Mouse (Mus musculus) cerebellum, postnatal 4 days (tissue): ENCODE measurements around the gene Nhlrc1.

Experiments
- DNase-seq, 2 experiments: peaks; one replicate each; pipeline ENCODE4 v3.0.0; 2022; ENCODE audit warnings: low spot score in 2 of 2, mixed read lengths in 1 of 2

The Nhlrc1 gene

DNA sequence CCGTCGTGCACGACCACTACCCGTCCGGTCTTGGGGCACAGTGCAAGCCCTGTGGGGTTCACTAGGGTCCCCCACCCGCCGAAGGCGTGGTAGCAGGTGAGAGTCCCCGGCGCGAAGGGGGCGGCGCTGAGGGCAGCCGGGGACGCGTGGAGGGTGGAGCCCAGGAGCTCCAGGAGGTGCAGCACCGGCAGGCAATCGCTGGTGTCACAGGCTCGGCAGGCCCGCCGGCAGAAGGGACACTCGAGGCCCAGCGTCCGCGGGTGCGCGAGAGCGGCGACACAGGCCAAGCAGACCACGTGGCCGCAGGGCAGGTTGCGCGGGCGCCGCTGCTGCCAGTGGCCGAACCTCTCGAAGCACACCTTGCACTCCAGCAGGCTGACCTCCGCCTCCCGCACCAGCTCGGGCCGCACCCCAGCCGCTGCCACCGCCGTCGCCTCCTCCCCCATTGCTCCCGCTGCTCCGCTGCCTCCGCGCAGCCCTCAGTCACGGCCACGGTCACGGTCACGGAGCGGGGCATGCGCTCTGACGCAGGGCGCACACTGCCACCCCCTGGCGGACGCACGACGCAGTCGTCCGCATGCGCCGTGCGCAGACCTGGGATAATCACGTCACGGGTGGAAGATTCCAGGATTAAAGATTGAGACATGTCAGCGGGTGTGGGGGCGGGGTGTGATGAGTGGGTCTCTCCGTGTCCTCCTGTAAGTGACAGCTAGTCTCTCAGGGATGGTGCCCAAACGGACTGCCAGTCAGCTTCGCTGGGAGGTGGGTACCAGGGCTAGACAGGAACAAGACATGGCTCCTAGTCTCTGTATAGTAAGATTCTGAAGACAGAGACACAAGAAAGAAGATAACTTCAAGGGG lies at the start of gene Nhlrc1:
Gene Nhlrc1 (minus strand): TSS at position 517 of the 861 bp plus-strand sequence.
- DNase-seq, result peak; percentile 68 to 81

DNA sequence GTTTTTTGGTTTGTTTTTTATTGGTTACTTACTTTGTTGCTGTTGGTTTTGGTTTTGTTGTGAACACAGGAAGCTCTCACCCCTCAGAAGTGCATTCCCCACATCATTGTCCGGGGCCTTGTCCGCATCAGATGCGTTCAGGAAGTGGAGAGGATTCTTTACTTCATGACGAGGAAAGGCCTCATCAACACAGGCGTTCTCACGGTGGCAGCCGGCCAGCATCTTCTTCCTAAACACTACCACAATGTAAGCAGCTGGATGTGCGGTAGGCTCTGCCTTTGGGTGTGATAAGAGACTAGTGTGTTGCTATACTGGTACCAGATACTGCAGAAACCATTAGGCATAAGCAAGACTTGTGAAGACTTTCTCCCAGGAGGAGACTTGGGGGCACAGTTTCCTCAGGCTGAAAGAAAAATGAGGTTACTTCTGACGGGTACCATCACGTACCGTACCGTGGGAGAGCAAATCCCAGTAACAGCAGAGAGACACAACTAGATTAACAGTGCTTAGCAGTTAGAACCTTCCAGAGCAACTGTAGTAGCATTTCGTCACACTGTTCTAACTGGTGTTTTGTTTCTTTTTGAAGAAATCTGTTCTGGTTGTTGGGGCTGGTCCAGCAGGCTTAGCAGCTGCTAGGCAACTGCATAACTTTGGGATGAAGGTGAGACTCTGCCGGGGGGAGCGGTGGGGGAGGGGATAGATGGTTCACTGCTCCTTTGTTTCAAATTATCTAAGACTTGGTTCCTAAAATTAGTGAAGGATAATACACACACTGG lies 49.5 kb upstream of the Nhlrc1 start:
- DNase-seq, result no peak

DNA sequence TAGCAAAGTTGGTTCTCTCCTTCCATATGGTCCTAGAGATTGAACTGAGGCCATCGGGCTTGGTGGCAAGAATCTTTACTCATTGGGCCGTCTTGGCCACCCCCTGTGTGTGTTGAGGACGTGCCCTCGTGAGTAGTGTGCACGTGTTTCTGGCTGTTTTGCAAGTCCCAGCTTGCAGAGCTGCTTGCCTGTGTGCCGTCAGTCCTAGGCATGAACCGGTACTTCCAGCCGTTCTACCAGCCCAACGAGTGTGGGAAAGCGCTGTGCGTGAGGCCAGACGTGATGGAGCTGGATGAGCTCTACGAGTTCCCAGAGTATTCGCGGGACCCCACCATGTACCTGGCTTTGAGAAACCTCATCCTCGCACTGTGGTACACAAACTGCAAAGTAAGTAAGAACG lies 48.1 kb upstream of the Nhlrc1 start:
- DNase-seq, result no peak

DNA sequence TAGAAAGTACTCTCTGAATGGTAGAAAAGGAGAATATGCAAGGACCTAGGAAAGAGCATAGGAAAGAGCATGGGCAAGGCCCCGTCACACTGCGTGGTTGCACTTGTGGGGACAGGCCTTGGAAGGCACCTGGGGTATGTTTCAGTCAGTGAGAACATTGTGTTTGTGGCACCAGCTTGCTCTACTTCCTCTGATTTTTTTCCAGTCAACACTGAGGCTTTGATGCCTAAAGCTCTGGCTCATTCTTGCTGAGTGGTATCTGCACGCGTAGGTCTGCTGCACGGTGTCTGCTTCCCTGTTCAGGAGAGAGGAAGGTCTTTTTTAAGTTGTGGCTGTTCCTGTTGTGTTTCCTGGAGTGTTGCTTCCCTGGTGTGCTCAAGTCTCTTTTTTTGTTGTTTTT lies 42.1 kb upstream of the Nhlrc1 start:
- DNase-seq, result no peak

DNA sequence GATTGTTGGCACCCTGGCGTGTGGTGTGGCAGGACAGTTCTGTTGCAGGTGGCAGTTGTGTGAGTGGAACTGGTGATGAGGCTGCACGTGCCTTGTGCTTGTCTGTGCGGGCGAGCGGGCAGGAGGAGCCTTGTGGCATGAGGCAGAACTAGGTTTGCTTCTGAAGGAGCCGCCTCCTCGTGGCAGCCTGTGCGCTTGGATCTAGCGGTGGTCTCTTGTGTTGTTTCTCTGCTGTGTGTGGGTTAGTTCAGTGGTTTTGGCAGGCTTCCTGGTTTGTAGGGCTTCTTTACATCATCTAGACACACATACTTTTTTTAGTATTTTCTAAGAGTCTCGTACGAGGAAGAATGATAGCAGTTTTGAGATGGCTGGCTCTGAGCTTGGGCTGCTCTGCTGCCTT lies 41.5 kb upstream of the Nhlrc1 start:
- DNase-seq, result no peak

DNA sequence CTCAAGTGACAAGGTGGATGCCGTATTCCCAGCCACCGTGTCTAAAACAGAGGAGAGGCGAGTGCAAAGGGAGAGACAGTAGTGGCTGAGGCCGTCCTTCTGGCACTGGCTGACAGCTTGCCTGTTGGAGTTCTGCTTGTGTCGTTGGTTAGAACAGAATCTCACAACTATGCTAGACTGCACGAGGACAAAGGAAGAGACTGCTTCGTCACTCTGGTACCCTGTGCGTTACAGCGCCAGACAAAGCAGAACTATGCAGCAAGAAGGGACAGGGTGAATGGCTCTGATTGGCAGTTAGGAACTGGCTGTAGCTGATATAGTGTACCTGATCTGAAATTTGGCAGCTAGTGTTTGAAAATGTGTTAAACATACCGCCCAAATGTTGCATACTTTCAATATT lies 39.3 kb upstream of the Nhlrc1 start:
- no peak for DNase-seq

DNA sequence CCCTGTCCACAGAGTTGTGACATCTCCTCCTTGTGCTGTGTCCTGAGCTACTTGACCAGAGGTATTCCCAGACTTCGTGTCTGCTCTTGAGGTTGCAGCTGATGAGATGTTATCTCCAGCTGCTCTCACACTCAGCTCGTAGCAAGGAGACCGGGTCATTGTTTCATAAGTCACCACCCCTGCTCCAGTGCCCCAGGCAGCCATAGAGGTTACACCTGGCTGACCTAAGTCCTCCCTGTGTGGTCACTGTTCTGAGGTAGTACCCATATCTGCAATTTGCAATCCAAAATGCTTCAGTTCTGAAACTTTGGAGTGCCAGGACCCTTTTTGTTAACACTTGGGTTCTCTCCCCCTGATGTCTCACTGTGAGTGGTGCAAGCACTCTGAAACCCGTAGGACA lies 35.4 kb upstream of the Nhlrc1 start:
- no peak for DNase-seq

DNA sequence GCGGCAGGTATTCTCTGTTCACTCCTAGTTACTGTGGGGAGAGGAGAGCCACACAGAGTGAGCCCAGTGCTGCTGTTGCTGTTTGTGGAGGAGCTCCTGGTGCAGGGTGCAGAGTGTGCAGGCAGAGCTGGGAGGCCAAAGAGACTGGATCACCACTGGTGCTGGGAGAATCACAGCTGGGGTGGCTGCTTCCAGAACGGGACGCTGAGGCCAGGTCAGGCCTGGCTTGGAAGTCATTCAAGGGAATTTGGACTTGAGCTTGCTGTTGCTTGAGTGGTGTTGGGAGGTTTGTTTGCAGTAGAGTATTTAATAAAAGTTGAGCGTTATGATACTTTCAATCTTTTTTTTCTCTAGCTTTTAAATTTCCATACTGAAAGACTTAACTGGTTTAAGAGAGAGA lies 33.3 kb upstream of the Nhlrc1 start:
- DNase-seq, result no peak

DNA sequence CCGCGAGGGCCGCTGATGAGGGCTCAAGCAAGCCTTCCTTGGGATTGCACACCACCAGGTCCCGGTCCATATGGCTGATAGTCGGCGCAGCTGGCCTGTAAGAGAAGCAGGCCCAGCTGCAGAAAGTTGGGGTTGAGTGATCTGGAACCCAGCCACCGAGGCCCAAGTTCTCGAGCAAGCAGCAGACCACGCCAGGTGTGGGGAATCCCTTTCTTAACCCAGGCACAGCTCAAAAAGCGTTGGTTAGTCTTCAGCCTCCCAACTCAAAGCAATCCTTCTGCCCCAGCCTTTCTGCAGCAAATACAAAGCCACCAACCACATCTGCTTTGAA lies 29.9 kb upstream of the Nhlrc1 start, which contains the start of gene Tpmt:
Gene Tpmt (minus strand): TSS at position 121 of the 331 bp plus-strand sequence.
- peak in 1 of 2 experiments; percentile 18 for DNase-seq

DNA sequence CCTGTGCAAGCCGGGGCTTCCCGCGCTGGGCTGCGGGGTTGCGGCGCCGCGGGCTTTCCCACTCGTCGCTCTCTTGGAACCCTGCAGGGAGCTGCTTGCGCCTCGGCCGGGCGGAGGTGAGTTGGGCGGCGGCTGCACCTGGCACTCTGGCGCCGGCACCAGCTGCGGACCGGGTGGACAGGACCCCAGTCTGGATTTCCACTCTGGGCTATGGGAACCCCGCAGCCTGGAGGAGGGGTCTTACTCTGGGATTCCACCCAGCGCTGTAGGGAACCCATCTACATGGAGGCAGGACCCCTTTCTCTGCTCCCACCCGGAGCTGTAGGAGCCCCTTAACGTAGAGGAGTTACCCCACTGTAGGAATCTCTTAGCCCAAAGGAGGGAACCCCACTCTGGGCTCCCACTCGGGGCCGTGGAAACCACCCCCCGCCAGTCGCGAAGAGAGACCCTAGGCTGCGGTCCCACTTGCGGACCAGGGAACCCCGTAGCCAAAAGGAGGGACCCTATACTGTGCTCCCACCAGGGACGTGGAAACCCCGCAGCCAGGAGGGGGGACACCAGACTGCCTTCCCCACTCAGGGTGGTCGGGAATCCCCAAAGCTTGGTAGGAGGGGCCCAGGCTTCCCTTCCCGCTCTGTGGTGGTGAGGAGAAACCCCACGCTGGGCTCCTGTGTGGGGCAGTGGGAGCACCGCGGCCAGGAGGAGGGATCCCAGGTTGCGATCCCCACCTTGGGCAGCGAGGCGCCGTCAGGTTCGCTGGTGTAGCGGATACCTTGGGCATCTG lies 29.4 kb upstream of the Nhlrc1 start:
- peak; percentile 21 to 34 for DNase-seq

DNA sequence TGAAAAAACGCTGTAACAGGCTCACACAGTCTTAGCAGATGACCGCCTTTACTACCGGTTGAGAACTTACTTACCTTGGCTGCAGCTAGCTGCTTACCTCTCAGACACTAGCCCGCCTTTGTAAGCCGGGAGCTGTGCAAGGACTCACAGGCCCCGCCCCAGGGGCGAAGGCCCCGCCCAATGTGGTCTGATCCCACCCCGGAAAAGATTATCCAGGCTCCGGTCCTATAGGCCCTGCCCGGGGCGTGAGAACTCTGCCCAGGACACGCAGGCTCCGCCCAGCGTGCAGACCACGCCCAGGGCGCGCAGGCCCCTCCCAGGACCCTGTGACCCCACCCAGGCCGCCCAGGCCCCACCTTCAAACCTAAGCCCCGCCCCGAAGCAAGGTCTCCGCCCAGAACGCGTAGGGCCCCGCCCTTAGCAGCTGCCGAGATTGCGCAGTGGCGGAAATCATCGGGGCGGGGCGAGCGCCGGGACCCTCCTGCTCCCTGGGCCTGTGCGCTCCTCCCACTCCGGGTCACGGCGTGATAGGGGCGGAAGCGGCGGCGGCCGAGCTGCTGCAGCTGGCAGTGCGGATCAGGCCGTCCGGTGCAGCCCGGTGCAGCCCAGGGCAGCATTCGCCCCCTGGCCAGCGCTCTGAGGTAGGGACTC lies 28.5 kb upstream of the Nhlrc1 start, which contains the start of gene Kdm1b:
Gene Kdm1b (plus strand): TSS at position 470 of the 651 bp plus-strand sequence.
- peak; percentile 96 to 99 for DNase-seq

DNA sequence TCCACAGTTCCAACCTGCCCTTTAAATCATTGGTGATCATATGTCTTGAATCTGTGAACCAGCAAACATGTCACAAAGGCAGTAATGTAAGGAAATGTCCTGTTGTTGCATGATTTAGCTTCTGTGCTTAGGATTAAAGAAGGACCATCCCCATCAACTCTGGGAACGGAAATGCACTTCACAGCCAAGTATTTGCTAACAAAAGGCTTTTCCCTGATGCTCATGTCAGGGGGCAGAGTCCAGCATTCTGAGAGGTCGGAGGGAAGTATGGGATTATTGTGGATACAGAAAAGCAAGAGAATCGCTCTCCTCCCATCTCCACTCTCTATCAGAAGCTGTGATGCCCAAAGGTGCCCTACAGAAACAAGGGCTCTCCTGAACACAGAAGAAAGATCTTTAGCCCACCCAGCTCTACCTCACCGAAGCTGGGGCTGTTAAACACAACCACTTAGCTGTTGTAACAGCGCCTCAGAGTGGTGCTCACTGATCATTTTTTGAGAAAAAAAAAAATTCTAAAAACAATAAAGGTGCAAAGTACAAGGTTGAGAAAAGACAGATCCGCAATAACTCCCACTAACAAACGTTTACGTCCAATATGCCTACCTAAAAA lies 27.5 kb upstream of the Nhlrc1 start:
- no peak for DNase-seq

DNA sequence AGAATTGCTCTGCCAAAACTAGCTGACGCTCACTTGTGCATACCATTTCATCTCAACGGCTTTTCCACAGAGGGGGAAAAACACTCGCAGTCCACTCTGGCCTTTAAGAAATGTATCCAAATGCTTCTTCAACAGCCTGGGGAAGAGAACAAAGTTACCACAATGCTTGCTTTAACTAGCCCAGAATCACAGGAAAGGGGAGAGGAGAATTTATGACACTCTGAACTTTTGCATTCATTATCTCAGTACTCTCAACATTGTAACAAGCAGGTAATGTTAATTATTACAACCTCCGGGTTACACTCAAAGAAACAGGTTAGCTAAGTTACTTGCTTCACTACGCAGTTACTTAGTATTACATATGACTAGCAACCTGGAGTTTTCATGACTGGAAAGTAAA lies 25.4 kb upstream of the Nhlrc1 start:
- DNase-seq, result no peak

DNA sequence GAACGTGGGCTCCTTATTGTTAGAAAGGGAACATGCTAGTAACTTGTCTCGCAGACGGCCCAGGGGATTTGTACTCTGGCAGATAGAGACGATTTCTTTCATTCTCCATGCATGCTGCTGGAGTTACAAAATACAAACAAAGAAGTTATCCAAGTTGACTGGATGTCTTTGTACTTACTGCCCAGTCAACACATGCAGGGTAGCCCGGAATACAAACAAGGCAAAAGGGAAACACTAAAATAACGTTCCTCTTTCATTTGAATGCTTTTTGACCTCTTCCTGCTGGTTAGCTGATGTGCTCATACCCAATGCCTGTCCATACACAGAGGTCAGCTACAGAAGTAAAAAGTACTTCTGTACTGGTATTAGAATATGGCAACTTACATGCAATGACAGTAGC lies 23.3 kb upstream of the Nhlrc1 start:
- DNase-seq, result no peak

DNA sequence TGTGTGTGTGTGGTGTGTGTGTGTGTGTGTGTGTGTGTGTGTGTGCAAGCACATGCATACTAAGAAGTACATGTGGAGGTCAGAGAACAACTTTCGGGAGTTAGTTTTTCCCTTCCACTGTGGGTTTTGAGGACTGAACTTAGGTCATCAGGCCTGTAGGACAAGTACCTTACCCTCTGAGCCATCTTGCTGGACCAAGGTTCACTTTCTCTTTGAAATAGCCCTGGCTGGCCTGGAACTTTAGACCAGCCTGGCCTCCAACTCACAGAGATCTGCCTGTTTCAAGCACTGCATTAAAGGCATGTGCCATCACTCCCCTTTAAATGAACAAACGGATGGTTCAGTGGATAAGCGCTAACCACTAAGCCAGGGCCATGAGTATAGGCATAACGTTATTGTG lies 19.0 kb upstream of the Nhlrc1 start:
- DNase-seq, result no peak

DNA sequence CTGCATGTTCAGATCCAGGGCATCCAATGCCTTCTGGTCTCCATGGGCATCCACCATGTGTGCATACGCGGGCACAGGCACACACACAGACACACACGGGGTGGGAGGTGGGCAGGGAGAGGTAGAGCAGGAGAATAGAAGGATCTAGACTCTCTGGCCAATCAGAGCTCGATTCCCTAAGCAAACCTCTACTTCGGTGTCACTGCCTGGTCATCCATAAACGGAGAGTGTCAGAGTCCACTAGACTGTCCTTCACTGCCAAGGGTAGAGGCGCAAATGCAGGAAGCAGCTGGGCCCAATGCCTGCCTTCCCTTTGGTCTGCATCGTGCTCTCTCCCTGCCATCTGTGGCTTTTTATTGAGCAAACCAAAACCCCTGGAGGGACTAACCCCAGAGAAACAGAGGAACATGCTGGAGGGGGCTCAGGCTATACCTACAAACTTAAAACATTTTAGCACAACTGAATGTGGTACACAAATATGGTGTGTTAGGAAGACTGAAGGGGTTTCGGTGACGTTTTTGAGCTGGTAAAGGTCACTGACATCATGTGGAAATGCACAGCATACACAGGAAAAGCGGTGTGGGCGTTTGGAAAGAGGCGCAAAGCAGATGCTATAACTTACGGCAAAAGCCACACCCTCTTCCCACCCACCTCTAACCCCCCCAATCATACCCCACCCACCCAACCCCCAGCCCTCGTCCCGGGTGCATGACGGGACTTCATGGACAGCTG lies 15.9 kb upstream of the Nhlrc1 start:
- no peak for DNase-seq

DNA sequence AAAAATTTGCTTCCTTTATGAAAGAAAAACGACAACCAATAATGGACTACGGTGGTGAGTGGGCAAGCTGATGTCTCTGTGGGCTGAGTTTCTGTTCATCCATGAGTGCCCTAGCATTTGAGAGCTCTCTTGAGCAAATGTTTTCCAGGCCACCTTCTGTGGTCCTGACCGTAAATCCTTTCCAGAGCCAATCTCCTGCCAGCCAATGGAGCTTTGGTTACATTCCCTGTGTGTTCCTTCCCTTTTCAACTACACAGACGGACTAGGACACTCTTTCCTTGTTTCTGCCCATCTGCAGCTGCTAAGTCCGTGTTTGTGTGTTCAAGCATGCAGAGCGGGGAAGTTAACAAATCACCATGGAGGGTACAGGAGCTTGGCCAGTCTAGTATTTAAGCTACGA lies 6.1 kb upstream of the Nhlrc1 start:
- DNase-seq, result no peak

DNA sequence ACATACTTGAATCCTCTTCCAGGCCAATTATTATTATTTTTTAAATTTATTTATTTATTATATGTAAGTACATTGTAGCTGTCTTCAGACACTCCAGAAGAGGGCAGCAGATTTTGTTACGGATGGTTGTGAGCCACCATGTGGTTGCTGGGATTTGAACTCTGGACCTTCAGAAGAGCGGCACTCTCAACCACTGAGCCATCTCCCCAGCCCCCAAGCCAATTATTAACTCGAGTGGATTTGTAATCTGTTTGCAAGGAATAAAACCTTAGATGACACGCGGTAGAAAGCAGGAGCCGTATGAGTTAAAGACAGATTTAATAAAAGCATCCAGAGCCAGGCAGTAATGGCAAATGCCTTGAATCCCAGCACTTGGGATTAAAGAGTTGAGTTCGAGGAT lies 5.1 kb upstream of the Nhlrc1 start:
- DNase-seq, result no peak

DNA sequence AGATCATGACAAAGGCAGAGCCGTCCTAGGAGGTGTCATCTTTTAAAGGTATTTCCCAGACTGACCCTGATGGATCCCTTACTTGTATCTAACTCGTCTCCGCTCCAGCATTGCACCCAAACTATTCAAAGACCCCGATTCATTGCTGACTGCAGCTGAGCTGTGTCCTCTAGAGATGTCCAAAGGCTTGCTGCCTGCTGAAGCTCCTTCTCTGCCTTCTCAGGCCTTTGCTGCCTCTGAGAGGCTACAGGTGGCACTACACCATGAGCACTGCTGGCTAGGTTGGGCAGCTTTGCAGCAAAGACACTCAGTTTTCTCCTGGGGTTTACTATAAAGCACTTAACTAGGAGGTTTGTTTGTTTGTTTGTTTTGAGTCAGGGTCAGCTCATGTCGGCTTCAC lies 2.6 kb upstream of the Nhlrc1 start:
- DNase-seq, result peak; percentile 35 to 54

DNA sequence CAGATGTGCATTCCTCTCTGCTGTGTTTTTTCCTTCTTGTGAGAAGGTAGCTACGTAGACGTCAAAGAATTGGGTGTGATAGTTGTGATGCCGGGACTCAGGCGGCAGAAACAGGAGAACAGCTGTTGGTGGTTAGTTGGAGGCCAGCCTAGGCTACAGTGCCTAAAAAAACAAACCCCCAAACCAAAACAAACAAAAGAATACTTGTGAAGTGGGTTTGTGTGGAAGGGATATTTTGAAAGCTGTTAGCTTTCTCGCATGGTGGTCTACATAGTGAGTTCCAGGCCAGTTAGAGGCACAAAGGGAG lies 498 bp upstream of the Nhlrc1 start:
- no peak for DNase-seq

DNA sequence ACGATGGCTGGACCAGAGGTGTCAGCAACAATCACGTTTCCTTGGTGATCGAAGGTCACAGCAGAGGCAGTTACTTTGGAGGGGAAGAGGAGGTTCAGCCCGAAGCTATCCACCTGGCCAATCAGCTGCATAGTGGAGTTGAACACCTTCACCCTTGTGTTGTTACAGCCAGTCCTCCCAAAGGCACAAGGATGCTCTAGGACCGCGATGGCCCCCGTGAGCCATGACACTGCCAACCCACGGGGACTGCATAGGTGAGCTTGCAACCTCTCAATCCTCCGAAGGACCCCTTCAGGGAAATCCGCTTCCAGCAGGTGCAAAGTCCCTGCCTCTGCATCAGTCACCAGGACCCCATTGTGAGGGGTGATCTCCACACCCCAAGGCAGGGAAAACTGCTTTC lies 910 bp downstream of the Nhlrc1 start:
- DNase-seq, result no peak
